Mouse (Mus musculus) urinary bladder, postnatal 10 days (tissue): ENCODE measurements around the gene Lgr6.

Source experiments
- DNase-seq: peaks from one replicate; pipeline ENCODE4 v3.0.0; 2022; ENCODE audit warnings: low spot score

Gene Lgr6

GRCm38 (mm10) chr1:135105124-135105523, at the start of gene Lgr6:
Lgr6 (minus strand) TSS chr1:135105276.
- no peak for DNase-seq

- no peak for DNase-seq
These were observed 49.4 kb upstream of the Lgr6 start for GRCm38 (mm10) chr1:135154411-135154959.

GRCm38 (mm10) chr1:135154011-135154410, 48.9 kb upstream of the Lgr6 start:
- DNase-seq: no peak

GRCm38 (mm10) chr1:135148996-135149395, 43.9 kb upstream of the Lgr6 start:
- DNase-seq: no peak

GRCm38 (mm10) chr1:135148476-135148875, 43.4 kb upstream of the Lgr6 start:
- DNase-seq: no peak

GRCm38 (mm10) chr1:135147702-135148058, 42.6 kb upstream of the Lgr6 start:
- DNase-seq: no peak

- DNase-seq: peak; percentile 73
These were observed 42.0 kb upstream of the Lgr6 start for GRCm38 (mm10) chr1:135146946-135147701.

GRCm38 (mm10) chr1:135146077-135146945, 41.2 kb upstream of the Lgr6 start, which contains the start of gene Arl8a:
Arl8a (plus strand) TSS chr1:135146824.
- DNase-seq: peak; percentile 49

GRCm38 (mm10) chr1:135143940-135144339, 38.9 kb upstream of the Lgr6 start:
- no peak for DNase-seq

- no peak for DNase-seq
These were observed 37.4 kb upstream of the Lgr6 start for GRCm38 (mm10) chr1:135142452-135142851.

GRCm38 (mm10) chr1:135139906-135140305, 34.8 kb upstream of the Lgr6 start:
- no peak for DNase-seq

- no peak for DNase-seq
These were observed 31.4 kb upstream of the Lgr6 start for GRCm38 (mm10) chr1:135136500-135136899.

GRCm38 (mm10) chr1:135135111-135135787, 30.2 kb upstream of the Lgr6 start:
- DNase-seq: no peak

GRCm38 (mm10) chr1:135133678-135134435, 28.8 kb upstream of the Lgr6 start:
- DNase-seq: no peak

- DNase-seq: no peak
These were observed 27.9 kb upstream of the Lgr6 start for GRCm38 (mm10) chr1:135132893-135133369.

- no peak for DNase-seq
These were observed 27.4 kb upstream of the Lgr6 start, which contains the start of gene Ptpn7 for GRCm38 (mm10) chr1:135132473-135132872. Ptpn7 (plus strand) TSS chr1:135132700.

- DNase-seq: no peak
These were observed 26.5 kb upstream of the Lgr6 start for GRCm38 (mm10) chr1:135131560-135131959.

GRCm38 (mm10) chr1:135131034-135131433, 26.0 kb upstream of the Lgr6 start:
- DNase-seq: no peak

- no peak for DNase-seq
These were observed 25.4 kb upstream of the Lgr6 start for GRCm38 (mm10) chr1:135130376-135131018.

- DNase-seq: no peak
These were observed 24.6 kb upstream of the Lgr6 start for GRCm38 (mm10) chr1:135129543-135130183.
